Mouse (Mus musculus) adrenal gland, postnatal 4 days (tissue): ENCODE measurements around the gene Dazap2. TPM values are rescaled to one million over a fixed set of nuclear protein-coding genes. Genes with fewer than 3 reads are reported as not detected.

Experiments
- DNase-seq, 2 experiments: peaks; one replicate each; pipeline ENCODE4 v3.0.0; 2021 to 2022; ENCODE audit warnings: low spot score in 2 of 2, mixed read lengths in 2 of 2
- total RNA-seq, 2 experiments: library from RNA; stranded (reverse); gene quantifications; 2 replicates each; pipeline ENCODE4 v1.2.3; 2021

The Dazap2 gene
- total RNA-seq, 2 experiments from 2014 or later: 231 to 238 TPM

- DNase-seq: no peak
Observed at GRCm38 (mm10) chr15:100636700-100637501, 21.8 kb downstream of the Dazap2 start, which contains the start of gene Smagp. Smagp (minus strand) TSS chr15:100636940.

DNA sequence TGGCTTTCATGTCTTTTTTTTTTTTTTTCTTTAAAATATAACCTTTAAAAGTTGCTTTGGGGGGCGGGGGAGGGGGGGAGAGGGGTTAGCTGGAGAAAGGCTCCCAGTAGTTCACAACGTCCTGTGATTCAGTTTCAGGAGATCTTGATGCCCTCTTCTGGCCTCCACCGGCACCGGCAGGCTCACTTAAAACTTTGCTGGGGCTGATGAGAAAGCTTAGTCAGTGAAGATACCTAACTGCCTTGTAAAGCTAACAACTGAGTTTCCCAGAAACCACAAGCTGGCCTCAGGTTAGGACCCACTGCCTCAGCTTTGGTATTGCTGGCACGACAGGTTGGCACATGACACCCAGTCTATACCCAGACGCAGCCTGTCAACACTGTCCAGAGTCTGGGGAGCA is 22.5 kb downstream of the Dazap2 start:
- DNase-seq: peak in 1 of 2 experiments; percentile 46

DNA sequence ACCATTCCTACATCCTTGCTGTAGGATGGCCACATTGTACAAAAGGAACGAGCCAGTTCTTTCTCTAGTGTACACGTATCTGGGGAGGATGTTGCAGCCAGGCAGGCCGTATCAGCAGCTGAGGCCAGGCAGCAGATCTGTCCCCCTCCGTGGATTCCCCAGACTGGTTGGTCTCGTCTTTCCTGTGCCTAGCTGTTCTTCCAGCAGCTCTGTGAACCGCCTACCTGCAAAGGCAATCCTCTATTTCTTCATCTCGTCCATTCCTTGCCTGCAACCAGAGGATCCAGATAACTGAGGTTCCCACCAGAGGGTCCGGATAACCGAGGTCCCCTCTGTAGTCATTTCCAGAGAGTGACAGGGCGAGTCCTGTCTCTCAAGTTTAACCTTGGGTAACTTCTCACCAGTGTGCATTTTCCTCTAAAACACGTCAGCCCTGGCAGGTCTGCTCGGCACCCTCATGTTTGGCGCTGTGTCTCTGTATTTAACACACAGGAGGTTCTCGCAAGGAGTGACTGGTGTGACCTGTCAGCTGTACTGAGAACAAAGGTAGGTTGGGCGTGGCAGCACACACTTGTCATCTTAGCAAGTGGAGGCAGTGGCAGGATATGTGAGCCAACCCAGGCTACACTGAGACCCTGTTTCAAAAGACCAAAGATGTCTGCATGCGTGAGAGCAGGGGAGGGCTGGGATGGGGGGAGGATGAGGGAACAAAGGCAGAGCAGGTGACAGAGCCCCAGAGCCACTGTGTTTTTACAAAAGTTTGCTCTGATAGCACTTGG is 25.0 kb downstream of the Dazap2 start:
- DNase-seq: no peak

GRCm38 (mm10) chr15:100641226-100641810 is 26.2 kb downstream of the Dazap2 start:
- DNase-seq: no peak

- no peak for DNase-seq
Observed at GRCm38 (mm10) chr15:100642451-100642850, 27.3 kb downstream of the Dazap2 start.

GRCm38 (mm10) chr15:100646161-100646560 is 31.0 kb downstream of the Dazap2 start:
- DNase-seq: no peak

- no peak for DNase-seq
Observed at GRCm38 (mm10) chr15:100650111-100650510, 35.0 kb downstream of the Dazap2 start.

DNA sequence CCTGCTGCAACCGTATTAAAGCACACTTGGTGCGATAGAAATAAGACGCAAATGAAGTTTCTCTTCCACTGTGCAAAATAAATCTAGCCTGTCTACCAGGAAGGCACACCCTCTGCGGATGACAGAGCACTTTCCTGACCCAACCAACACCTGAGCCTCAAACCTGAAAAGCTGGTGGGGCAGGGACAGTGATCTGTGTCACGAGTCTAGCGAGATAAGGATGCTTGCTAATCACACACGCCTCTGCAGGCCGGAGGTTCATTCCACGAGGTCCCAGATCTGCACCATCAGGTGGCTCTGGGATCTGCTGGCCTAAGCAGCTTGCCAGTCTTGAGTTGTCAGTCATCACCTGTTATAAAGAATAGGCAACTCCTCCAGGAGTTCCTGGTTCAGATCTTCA is 36.5 kb downstream of the Dazap2 start:
- DNase-seq: no peak

DNA sequence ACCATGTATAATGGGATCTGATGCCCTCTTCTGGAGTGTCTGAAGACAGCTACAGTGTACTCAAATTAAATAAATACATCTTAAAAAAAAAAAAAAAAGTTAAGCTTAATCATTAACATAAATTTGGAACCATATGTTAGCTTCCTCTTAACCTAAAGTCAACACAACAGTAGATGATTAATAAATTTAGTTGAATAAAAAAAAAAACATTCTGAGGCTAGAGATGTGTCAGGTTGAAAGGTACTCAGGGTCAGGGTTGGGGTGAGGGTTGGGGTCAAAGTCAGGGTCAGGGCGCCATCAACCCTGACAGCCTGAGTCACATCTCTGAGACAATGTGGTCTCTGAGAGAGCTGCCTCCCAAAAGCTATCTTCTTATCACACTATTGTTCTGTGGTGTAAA is 39.1 kb downstream of the Dazap2 start:
- no peak for DNase-seq

DNA sequence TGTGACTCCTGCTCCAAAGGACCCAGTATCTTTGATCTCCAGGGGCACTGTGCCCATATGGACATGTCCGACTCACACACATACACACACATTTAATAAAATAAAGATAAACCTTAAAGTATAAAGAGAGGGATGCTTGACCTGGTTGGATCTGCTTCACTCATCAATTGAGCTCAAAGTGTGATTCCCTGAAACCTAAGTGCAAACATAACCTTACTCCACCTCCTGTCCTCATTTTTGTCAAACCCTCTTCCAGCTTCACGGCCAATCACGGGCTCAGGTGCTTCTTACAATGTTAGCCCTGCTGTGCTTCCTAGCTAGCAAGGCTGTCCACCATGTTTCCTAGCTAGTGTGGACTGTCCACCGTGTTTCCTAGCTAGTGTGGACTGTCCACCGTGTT is 40.1 kb downstream of the Dazap2 start:
- no peak for DNase-seq

DNA sequence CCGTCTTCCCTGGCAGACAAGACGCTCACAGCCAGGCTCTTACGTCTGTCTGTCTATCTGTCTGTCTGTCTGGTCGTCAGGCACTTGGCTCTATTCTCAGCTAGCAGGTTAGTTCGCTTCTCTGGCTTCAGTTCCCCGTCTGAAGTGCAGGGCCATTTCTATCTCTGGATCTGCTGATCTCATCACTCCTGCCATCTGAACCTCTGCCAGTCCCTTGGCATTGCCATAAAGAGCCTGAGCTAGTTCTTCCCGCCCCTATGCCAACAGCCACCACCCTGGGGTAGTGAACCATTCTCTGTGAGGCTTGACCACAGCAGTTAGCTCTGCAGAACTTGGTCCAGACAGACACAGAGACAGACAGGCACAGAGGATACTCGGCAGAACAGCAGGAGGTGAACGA is 45.2 kb downstream of the Dazap2 start:
- DNase-seq: no peak

- DNase-seq: no peak
Observed at GRCm38 (mm10) chr15:100660805-100661204, 45.7 kb downstream of the Dazap2 start.

DNA sequence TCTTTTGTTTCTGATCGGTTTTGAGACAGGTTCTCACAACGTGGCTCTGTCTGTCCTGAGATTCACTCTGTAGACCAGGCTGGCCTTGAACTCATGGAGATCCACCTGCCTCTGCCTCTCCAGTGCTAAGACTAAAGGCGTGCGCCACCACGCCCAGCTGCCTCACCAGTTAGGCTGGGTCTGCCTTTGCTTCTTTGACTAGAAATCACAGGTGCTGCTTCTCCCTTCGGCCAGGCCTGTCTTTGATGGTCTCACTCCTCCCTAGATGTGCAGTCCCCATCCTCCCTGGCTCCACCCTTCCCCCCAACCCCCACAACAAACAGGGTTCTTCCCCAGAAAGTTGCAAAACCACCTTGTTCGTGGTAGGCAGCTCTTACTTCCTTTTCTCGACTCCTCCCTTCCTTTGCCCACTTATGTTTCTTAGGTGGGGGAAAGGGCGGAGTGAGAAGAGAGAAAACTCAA is 49.7 kb downstream of the Dazap2 start:
- DNase-seq: no peak

DNA sequence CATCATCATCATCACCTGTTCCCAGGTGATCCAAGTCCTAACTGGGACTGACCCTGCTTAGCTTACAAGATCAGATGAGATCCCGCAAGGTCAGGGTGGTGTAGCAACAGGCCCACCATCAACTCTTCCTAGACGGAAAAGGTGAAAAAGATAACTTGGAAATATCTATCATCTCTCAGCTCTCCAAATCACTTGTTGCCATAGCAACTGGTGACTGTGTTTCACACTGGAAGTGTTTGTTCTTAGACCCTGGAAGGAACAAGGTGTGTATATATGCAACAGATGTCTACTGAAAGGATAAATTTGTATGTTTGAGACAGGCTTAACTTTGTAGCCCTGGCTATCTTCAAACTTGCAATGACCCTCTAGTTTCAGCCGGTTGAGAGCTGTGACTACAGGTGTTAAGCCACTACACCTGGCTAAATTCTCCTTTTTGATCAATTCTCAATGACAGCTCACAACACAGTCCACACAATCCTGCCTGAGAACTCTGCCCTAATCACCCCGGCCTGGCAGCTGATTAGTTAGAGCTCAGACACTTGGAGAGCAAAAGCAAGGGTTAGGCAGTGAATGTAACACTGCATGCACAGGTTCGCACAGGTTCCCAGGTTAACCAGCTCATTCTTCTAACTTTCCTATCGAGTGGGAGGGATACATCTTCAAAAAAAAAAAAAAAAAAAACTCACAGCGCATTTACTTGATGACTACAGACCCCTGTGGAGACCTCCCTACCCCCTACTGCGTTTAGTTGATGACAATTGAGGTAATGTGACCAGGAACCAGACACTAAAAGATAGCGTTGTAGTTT is 50.5 kb downstream of the Dazap2 start:
- no peak for DNase-seq

DNA sequence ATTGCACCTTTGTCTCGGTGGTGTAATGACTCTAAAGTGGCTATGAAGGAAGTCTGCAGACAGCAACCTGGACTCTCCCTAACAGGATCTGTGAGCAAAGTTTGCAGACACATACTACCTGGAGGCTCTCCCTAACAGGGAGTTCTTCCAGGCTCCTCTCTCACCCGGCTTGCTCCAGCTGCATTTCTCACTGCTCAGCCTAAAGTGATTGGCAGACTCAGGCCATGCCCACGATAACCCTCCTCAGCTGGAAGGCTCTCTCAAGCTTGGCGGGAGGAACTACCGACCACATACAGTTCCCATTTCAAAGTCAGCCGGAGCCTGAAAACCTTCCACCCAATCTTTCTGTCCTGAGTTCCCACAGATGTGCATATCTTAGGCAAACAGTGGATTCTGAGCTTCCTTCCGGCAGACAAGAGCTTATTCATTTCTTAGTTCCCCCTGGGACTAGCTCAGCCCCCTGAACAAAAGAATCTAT is 51.1 kb downstream of the Dazap2 start:
- DNase-seq: no peak

GRCm38 (mm10) chr15:100666851-100667250 is 51.7 kb downstream of the Dazap2 start:
- no peak for DNase-seq

DNA sequence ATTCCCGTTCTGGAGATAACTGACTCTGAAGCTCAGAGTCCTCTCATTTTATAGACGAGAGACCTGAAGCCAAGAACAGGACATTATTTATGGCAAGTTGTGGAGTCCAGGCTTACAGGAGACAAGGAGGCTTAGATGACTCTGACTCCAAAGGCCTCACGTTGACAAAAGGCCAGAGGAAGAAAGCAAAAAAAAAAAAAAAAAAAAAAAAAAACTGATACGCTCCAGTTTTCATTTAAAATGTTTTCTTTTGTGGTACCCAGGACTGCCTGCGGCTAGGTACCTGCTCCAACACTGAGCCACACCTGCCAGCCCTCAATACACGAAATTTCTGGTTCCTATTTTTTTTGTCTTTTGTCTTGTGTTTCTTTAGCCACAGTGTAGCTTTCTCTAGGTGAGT is 52.3 kb downstream of the Dazap2 start:
- DNase-seq: no peak

- no peak for DNase-seq
Observed at GRCm38 (mm10) chr15:100667871-100668545, 52.9 kb downstream of the Dazap2 start.

DNA sequence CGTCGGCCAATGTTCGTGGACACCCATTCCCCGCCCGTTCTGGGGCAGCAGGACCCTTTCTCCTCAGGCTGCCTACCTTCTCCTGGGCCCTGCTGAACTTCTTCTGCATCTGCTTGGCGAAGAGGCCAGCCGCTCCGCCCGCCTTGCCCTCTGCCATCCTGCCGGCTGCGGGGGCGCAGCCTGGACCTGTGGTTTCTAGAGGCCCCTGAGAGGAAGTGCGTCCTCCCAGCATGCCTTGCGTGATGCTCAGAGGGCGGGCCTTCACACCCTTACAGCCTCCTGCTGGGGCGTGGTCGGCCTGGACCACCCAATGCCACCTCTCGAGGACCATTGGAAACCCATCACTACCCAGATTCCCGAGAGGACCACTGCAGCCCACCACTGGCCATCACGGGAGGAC is 54.2 kb downstream of the Dazap2 start, which contains the start of gene Bin2:
TSS of gene Bin2 (minus strand) at position 217 of the 400 bp plus-strand sequence.
- DNase-seq: no peak

DNA sequence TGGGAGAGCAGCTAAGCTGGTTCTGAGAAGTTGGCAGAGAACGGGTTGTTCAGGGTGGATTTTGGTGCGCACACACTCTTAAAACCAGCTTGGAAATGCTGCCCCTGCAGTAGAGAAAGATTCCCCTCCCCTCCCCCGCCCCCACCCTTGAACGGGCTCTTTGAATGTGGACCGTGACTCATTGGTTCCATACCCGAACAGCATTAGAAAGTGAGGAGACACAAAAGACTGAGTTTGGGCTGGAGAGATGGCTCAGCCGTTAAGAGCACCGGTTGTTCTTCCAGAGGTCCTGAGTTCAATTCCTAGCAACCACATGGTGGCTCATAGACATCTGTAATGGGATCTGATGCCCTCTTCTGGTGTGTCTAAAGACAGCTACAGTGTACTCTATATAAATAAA is 54.9 kb downstream of the Dazap2 start:
- DNase-seq: no peak
